Mouse (Mus musculus) cerebellum, postnatal 10 days (tissue): ENCODE measurements around the gene Gm11983.
"Not testable (repeated sequence)": the region's sequence is repeated elsewhere in the genome, so short reads cannot be mapped to it uniquely, and the experiment has no call there.

Experiments
- DNase-seq, 2 experiments: peaks; one replicate each; pipeline ENCODE4 v3.0.0; 2021; ENCODE audit warnings: mixed read lengths in 2 of 2

The Gm11983 gene

DNA sequence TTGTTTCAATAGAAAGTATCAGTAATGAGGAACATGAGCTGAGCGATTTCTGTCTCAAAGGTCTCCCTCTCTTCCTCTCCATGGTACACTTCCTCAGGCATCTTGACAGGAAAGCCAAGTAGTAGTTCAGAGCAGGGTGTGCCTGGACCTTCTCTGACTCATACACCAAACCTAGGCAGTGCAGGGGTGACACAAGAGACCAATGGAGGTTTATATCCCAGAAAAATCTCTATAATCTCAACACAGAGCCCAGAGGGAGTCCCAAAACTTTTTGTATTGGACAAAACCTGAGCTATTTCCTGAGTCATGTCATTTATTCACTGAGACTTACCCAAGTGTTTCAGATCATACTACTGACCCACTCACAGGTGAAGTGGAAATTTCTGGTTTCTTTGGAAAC is at the start of gene Gm11983:
TSS of gene Gm11983 (minus strand) at position 101 of the 400 bp plus-strand sequence.
- DNase-seq, result no peak

DNA sequence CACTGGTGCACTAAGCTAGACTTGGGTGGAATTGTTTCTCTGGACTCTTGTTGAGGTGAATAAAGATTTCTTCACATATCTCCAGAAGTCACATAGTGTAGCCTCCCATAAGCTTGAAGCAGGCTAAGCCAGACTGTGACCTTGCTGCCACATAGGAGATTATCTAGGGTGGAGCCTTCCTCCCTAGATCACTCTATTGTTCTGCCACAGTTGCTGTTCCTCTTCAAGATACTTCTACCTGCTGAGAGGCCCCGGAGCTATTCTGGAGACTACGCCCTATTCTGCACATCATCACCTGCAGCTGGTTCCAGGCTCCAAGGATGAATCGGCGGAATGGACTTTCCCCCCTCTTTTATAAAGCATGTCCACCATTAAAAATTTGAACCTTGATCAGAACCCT is 45.6 kb upstream of the Gm11983 start:
- not testable (repeated sequence) for DNase-seq

DNA sequence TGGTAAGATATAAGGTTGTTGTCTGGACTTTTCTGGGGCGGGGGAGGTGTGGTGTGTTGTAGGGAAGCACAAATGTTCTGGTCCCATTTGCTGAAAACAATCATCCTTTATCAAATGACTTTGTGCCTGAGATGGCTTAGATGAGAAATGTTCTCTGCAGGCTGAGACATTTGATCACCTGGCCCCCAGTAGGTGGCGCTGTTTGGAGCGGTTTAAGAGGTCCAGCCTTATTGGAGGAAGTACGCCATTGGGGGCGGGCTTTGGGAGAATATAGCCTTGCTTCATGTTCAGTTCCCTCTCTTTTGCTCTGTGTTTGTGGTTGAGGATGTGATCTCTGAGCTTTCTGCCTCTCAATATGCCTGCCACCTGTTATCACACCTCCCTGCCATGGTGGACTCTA is 44.2 kb upstream of the Gm11983 start:
- DNase-seq, result peak; percentile 61 to 62

DNA sequence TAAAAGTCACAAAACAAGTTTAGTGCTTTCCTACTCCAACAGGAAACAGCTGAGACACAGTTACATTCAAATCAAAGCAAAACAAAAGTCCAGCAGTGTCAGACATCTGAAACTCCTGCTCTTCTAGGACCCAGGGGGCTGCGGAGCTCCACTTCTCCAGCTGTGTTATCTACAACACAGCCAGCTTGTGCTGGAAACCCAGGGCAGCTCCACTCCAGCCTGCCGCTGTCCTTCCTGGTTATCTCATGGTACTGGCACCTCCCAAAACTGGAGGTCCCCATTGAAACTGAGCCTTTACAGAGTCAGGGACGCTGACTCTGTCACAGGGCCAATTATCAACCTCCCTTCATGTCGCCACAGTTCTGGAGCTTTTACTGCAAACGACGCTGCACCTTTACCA is 40.3 kb upstream of the Gm11983 start:
- DNase-seq, result no peak

DNA sequence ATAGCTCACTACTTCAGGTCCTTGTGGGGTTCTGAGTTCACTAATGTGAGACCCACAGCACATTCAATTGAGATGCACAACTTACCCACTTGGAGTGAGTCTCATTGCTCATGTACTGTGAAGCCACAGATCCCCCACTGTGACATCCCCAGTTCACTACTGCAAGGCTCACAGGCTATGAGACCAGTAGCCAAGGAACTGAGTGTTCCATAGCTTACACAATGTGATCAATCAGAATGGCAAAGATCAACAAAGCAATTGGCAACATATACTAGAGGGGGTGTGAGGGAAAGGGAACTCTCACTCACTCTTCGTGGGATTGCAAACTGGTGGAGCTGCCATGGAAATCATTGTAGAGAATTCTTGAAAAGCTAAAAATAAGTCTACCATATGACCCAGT is 33.5 kb upstream of the Gm11983 start:
- DNase-seq, result no peak

DNA sequence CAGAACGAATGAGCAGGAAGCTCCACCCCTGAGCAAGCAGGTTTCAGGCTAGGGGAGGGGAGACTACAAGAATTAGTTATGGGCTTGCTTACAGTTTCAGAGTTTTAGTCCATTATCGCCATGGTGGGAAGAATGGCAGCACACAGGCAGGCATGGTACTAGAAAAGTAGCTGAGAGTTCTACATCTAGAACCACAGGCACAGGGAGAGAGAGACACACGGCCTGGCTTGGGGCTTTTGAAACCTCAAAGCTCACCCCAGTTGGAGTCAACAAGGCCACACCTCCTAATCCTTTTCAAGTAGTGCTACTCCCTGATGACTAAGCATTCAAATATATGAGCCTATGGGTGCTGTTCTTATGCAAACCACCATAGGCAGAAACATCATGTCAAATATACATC is 28.1 kb upstream of the Gm11983 start:
- no peak for DNase-seq

DNA sequence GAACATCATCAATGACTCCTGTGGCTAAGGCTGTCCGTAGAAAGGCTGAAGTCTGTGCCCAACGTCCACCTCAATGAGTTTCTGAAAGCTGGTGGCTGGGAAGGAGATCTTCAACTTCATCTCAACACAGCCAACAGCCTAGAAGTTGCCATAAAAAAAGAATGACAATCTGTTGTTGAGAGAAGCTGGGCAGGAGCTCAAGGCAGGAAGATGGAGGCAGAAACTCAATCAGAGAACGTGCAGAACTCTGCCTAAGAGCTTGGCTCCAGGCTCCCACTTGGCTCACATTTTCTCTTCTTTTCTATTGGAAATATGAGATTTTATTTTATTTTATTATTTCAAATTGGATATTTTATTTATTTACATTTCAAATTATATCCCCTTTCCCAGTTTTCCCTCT is 24.7 kb upstream of the Gm11983 start:
- no peak for DNase-seq

DNA sequence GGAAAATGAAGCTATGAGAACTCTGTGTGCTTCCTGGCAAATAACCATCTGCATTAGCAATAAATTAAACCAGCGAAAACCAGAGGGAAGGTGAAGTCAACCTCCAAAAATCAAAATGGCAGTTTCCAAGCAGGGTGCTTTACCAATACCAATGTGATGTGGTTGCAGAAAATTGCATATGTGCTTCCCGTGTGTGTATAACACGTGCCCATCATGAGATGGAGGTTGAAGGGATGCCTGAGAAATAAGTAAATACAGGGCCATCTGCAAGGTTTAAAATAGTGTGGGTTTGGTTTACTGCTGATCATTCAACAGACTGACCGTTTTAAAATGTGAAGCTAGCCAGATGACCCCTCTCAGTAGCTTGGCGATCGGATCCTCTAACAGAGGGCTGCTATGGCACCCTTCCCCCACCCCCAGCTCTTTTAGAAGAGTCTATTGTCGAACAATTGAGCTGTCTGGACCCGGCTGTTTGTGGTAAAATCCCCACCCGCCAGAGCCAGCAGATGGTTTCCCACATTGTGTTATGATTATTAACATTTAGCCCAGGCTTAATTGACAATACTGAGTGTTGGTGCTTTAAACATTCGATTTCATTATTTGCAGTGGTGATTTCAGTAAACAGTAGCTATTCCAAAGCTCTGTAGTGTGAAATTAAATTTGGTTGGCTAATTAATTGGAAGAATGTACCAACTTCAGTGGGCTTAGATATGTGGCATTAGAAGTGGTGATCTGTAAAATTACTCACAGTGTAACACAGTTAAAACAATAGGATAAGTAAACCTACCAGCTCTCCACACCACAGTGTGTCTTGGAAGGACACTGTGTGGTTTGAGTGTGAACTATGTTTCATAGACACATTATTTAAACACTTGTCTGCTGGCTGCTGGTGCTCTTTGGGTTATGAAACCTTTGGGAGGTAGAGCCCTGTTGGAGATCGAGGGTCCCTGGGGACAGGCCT is 22.7 kb upstream of the Gm11983 start:
- DNase-seq, result peak; percentile 68

DNA sequence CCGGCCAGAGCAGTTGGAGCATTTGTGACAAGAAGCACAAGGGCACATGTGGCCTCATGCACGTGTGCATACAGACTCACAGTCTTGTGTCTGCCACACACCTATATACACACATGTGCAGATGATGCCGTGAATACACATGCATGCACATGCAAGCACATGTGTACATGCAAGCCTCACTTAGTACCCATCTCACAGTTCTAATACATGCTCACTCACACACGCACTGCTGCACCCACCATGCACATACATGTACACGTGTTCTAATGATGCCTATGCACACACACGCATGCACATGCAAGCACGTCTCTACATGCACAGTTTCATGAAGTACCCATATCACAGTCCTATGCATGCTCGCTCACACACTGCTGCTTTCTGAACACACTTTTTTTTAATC is 21.6 kb upstream of the Gm11983 start:
- no peak for DNase-seq

DNA sequence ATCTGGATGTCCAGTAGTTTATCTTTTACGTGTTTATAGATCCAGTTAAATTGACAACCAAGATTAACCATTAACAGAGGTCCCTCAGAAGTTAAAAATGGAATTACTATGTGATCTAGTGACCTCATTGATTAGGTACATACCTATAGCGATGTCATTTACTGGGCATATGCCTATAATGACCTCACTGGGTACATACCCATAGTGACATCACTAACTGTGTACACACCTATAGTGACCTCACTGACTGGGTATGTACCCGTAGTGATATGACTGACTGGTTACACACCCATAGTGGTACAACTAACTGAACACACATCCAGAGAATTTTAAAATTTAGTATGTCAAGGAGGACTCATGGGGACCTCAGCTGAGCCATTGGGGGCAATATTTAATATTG is 18.5 kb upstream of the Gm11983 start:
- DNase-seq, result no peak

DNA sequence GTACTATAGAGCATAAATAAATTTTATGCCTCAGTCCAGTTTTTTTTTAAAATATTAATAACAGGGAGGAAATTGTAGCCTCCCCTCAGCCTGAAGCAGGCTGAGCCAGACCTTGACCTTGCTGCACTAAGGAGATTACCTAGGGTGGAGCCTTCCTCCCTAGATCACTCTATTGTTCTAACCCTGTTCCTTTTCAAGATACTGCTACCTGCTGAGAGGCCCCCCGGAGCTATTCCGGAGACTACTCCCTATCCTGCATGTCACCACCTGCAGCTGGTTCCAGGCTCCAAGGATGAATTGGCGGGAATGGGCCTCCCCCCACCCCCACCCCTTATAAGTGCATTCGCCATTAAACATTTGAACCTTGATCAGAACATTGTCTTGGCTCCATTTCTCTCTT is 15.9 kb upstream of the Gm11983 start:
- DNase-seq, result not testable (repeated sequence)

DNA sequence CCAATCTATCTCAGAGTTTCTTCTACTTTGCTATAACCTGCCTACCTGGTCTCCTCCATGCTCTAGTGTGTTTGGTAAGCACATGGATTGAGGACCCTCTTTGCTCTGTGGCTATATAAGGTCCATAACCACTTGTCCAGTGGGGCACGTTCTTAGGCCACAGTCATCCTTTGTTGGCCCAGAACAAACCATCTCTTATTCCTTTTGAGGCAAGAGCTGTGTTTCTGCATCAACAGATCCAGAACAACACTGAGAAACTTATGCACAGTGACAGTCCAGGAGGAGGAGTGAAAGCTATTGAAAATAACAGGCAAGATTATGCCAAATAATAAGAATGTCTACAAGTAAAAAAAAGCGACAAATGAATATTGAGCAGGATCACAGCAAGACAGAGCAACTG is 6.4 kb upstream of the Gm11983 start:
- no peak for DNase-seq

DNA sequence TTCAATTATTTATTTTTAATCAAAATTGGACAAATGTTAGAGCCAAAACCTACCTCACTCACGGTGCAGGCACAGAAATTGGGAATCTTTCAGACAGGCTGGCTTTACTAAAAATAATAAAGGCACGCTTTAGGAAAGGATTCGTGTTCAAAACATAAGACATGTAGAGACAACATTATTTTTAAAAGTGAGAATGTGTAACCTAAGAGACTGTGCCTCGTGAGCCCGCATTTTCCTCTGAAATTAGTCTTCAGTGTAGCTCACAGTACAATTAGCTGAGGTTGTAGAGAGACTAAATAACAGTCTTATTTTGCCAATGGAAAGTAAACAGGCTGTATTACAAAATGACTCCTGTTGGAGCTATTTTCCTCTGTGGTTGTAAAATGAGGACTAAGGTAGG is 4.7 kb upstream of the Gm11983 start:
- DNase-seq, result no peak

DNA sequence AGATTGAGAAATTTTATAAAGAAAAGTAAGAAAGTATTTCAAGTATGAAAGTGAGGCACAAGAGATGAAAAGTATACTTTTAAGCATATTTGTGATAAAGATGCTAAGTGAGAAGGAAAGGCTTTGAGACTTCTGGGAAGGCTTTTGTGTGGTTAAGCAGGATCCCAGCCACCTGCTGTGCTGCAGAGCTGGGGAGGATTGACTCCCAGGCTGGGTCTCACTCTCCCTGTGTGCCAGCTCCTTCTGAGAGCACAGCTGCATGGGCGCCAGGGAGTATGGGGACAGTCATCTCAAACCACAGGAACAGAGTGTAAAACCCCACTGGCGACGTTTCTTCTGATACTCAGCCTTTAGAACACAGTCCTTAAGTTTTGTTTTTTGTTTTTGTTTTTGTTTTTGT is 3.3 kb upstream of the Gm11983 start:
- DNase-seq, result no peak

DNA sequence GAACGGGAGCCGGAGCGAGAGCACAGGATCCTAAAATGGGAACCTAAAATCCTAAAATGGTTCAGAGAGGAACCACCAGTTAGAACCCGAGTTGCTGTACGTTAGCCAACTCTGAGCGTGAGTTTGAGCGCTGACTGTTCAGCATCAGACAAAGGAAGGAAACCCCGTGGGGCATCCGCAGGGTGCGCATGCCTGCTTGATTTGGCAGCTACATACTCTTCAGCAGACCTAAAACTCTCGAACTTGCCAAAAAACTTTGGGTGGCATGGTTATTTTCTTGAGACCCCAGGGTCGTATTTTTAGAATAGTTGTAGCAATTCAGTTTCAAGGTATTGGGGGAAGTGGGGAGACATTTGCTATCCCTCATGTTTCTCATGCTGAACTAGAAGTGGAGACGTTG is 2.8 kb downstream of the Gm11983 start:
- peak in 1 of 2 experiments; percentile 21 for DNase-seq

DNA sequence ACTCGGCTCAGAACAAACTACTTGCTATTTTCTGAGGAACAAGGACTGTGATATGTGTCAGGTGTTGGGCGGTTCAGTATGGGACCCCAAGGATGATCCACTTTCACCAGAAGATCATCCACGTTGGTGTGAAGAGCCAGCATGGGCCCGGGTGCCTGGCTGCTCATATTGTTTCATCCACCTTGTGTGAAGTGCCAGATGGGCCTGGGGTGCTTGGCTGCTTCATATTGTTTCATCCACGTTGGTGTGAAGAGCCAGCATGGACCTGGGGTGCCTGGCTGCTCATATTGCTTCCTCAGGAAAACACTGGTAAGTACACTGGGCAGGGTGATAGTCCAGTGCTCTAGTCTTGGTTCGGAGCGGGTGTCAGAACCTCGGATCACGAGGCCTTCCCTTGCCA is 3.7 kb downstream of the Gm11983 start:
- DNase-seq, result peak; percentile 27 to 52

DNA sequence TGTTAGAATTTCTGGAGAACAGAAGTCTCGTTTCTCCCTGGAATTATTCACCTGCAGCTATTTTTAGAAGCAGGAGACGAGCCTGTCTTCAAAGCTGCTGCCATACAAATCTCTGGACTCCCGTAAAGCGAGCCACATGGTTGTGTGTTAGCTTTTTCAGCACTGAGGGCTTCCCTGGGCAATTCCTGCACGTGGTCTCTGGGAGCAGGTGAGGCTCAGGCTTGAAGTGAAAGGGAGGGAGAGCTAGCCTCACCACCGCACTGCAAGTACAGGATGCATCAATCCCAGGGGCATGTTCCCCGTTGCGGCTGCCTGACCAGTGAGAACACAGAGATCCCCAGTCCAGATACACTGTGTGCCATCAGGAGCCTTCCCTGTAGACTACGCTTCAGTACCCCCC is 5.5 kb downstream of the Gm11983 start:
- DNase-seq, result peak in 1 of 2 experiments; percentile 29

DNA sequence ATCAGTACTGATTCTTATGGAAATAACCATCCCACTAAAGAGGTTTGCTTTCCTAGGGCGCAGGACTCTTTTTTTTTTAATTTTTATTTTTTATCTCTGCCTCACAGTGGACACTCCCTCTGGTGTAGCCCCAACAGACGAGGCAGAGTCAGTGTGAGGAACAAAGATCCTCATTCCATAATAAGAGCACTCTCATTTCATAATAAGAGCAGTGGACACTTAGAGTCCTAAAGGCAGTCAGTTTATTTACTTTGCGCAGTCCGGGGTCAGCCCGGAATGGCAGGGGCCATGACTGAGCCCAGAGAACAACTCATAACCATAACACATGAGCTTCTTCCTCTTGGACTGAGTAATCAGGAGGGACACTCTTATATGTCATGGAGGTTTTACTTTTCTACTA is 9.3 kb downstream of the Gm11983 start:
- no peak for DNase-seq

DNA sequence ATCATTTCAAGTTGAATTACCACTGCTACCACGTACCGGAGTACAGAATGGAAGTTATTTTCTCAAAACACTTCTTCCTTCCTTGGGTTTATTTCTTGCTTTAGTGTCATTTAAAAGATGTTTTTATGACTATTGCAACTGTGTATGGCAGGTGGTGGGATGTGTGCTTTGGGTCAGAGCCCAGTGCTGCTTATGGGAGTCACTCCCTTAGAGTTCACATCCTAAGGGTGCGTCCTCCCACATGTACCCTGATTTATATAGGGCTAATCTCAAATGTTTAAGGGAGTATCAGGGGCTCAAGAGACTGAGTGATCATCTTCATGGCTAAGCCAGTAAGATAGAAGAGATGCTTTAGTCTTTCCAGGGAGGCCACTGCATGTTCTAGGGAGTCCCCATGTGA is 11.3 kb downstream of the Gm11983 start:
- DNase-seq, result no peak

DNA sequence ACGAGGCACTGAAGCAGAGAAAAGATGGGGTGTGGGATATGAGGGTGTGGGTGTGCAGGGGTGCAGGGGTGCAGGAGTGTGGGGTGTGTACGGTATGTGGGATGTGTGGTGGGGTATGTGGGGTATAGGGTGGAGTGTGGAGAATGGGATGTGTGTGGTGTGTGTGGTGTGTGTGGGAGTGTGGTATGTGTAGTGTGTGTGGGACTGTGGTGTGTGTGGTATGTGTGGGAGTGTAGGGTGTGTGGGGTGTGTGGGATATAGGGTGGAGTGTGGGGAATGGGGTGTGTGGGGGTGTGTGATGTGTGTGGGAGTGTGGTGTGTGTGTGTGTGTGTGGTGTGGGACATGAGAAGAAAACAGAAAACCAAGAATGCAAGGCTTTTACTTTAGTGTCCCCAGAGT is 14.3 kb downstream of the Gm11983 start:
- DNase-seq, result no peak

DNA sequence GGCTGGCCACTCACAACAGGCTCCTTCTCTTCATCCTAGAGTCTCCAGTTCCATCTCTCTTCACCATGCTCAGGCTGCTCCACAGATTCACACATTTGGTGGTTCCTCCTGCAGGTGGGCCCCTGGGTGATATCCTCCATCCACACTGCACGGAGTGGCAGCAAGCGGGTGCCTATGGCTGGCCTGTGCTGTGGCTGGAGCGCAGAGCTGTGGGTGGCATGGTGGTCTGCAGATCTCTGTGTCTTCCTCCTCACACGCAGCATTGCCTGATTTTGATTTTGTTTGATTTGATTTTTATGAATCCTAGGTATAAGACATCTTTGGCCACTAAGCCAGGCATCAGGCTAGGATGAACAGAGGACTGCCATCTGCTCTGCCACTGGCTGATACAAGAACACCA is 23.0 kb downstream of the Gm11983 start:
- no peak for DNase-seq

DNA sequence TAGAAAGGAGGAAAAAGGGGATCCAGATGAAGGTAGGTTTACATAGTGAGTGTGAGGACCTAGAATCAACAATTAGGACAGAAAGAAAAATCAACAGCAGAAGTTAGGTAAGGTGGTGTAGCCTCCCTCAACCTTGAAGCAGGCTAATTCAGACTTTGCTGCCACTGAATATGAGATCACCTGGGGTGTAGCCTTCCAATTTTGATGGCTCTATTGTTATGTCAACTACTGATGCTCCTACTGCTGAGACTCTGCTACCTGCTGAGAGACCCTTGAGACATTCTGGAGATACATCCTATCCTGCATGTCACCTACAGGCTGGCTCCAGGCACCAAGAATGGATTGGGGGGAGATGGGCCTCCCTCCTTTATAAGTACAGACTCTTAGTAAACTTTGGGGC is 34.6 kb downstream of the Gm11983 start:
- DNase-seq, result not testable (repeated sequence)

DNA sequence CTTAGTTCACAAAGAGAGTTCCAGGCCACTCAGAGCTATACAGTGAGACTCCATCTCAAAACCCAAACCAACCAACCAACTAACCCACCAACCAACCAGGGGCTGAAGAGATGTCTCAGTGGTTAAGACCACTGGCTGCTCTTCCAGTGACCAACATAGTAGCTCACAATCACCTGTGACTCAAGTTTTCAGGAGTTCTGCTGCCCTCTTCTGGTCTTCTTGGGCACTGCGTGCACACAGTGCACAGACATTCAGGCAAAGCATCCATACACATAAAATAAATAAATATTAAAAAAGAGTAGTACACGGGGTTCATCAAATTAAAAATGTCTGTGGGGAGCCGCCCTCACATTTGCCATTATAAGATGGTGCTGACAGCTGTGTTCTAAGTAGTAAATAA is 46.8 kb downstream of the Gm11983 start:
- DNase-seq, result peak; percentile 22 to 39
